Mouse (Mus musculus): ENCODE data around the gene Myo16. TPM values are rescaled to one million over a fixed set of nuclear protein-coding genes. Genes with fewer than 3 reads are reported as not detected.

Gene Myo16
- polyA plus RNA-seq, 1 experiment, result 0.02 TPM

DNA sequence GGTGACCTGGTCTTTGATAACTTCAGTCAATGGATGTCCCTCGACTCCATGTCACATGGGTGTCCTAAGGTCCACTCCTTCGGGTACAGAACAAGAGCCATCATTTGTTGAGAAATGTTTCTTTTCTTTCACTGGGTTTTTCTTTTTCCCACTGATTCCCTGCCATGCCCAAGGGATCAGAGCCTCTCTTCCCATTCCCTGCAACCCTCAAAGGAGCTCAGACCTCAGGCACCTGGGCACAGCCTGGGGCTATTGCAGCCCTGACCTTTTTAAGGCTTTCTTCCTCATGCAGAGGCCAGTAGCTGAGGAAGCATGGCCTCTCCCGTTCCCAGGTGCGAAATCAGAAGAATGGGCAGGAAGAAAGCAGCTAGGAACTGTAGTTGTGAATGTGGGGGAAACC lies 23.4 kb downstream of the Myo16 start:
- H3K79me2 ChIP-seq (ENCODE audit: control insufficient read depth, insufficient read depth), result no peaks in the 10 kb centered on the region
- H3K36me3 ChIP-seq (ENCODE audit: control insufficient read depth, insufficient read depth), result no peaks in the 10 kb centered on the region
- no peak overlapping the region for H3K4me3 ChIP-seq (ENCODE audit: insufficient read depth, poor library complexity, severe bottlenecking)
- no peak overlapping the region for H3ac ChIP-seq (ENCODE audit: control insufficient read depth, insufficient read length, low read depth)
- no peaks in the 10 kb centered on the region for H3K27me3 ChIP-seq (ENCODE audit: control insufficient read depth, insufficient read depth, insufficient read length)
- H3K79me3 ChIP-seq (ENCODE audit: low read depth), result no peaks in the 10 kb centered on the region
- no peak for TF ChIP-seq FOSL1 (IDR thresholded peaks at IDR 0.05; ENCODE audit: insufficient read depth, low read length, poor library complexity, severe bottlenecking)
- TF ChIP-seq MAX (IDR thresholded peaks at IDR 0.05), result no peak

DNA sequence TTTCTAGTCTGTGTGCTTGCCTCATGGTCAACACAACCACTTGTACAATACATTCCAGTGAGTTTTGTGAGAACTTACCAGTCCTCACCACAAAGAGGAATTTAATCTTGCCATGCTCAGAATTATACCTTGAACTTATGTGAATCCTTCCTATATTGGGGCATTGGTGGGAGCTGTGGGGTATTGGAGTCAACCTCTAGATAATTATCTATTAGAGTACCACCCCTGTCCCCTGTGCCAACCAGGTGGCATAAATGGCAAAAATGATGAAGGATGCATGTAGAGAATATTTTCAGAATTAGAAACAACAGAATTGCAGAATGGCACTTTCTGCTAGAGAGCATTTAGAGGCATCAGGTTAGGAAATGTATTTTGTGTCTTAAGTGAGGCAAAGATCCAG lies 25.3 kb downstream of the Myo16 start:
- no peaks in the 10 kb centered on the region for H3K27me3 ChIP-seq (ENCODE audit: control insufficient read depth, insufficient read depth, insufficient read length)
- no peak overlapping the region for H3ac ChIP-seq (ENCODE audit: control insufficient read depth, insufficient read length, low read depth)
- H3K79me3 ChIP-seq (ENCODE audit: low read depth), result no peaks in the 10 kb centered on the region
- H3K79me2 ChIP-seq (ENCODE audit: control insufficient read depth, insufficient read depth), result no peaks in the 10 kb centered on the region
- no peak overlapping the region for H3K4me3 ChIP-seq (ENCODE audit: insufficient read depth, poor library complexity, severe bottlenecking)
- no peaks in the 10 kb centered on the region for H3K36me3 ChIP-seq (ENCODE audit: control insufficient read depth, insufficient read depth)
- TF ChIP-seq MAX (IDR thresholded peaks at IDR 0.05) (no peak), USF1 (IDR thresholded peaks at IDR 0.05; ENCODE audit: low read depth) (no peak), CTCF (IDR thresholded peaks at IDR 0.05; ENCODE audit: control insufficient read depth, insufficient read depth, insufficient read length) (no peak), CEBPB (IDR thresholded peaks at IDR 0.05; ENCODE audit: low read depth) (no peak), FOSL1 (IDR thresholded peaks at IDR 0.05; ENCODE audit: insufficient read depth, low read length, poor library complexity, severe bottlenecking) (no peak), MYOD1 (IDR thresholded peaks at IDR 0.05; ENCODE audit: control insufficient read depth, insufficient read length, low read depth) (no peak)

DNA sequence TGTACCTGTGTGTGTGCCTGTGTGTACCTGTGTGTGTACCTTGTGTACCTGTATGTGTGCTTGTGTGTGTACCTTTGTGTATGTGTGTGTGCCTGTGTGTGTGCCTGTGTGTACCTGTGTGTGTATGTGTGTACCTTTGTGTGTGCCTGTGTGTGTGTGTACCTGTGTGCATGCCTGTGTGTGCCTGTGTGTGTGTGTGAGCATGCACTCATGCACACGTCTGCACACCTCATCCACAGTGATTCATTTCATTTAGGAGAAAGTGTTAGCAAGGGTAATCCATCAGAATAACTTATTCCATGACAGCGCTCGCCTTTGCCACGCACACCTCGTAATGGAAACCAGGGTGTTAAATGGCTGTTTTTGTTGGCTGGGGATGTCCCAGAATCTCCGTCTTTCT lies 36.9 kb downstream of the Myo16 start:
- no peaks in the 10 kb centered on the region for H3K36me3 ChIP-seq (ENCODE audit: control insufficient read depth, insufficient read depth)
- TF ChIP-seq MAX (IDR thresholded peaks at IDR 0.05) (no peak), CEBPB (IDR thresholded peaks at IDR 0.05; ENCODE audit: low read depth) (no peak)
- H3K4me3 ChIP-seq (ENCODE audit: insufficient read depth, poor library complexity, severe bottlenecking), result no peak overlapping the region

DNA sequence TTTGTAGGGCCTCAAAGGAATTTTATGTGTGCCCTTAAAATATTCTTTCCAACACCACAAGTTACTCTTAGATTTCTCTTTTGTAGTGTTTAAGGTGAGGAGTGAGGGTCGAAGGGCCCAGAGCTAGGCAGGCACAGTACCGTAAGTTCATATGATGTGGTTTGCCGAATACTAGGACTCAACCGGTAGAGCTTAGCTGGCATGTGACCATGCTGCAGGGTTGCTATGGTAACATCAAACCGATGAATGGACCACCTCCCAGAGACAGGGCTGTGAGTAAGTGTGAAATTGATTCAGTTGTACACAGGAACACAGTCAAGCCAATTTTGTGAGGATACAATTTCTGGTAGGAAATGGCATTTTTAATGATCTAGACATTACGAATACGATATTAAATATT lies 44.5 kb downstream of the Myo16 start:
- Histone ChIP-seq H3K79me2 (ENCODE audit: control insufficient read depth, insufficient read depth) (no peaks in the 10 kb centered on the region), H3K79me3 (ENCODE audit: low read depth) (no peaks in the 10 kb centered on the region), H3K4me3 (ENCODE audit: insufficient read depth, poor library complexity, severe bottlenecking) (no peak overlapping the region), H3K27me3 (ENCODE audit: control insufficient read depth, insufficient read depth, insufficient read length) (no peaks in the 10 kb centered on the region), H3ac (ENCODE audit: control insufficient read depth, insufficient read length, low read depth) (no peak overlapping the region), H3K36me3 (ENCODE audit: control insufficient read depth, insufficient read depth) (no peaks in the 10 kb centered on the region)
- TF ChIP-seq FOSL1 (IDR thresholded peaks at IDR 0.05; ENCODE audit: insufficient read depth, low read length, poor library complexity, severe bottlenecking), result no peak
- TF ChIP-seq MAX (IDR thresholded peaks at IDR 0.05), result no peak
- no peak for TF ChIP-seq CEBPB (IDR thresholded peaks at IDR 0.05; ENCODE audit: low read depth)
- TF ChIP-seq USF1 (IDR thresholded peaks at IDR 0.05; ENCODE audit: low read depth), result no peak
- TF ChIP-seq MYOD1 (IDR thresholded peaks at IDR 0.05; ENCODE audit: control insufficient read depth, insufficient read length, low read depth), result no peak
- TF ChIP-seq CTCF (IDR thresholded peaks at IDR 0.05; ENCODE audit: control insufficient read depth, insufficient read depth, insufficient read length), result no peak
- TF ChIP-seq MYOG (IDR thresholded peaks at IDR 0.05; ENCODE audit: control insufficient read depth, extremely low read depth, insufficient read length), result no peak

More for the DNA sequence above, 36.9 kb downstream of the Myo16 start:
- Histone ChIP-seq H3ac (ENCODE audit: control insufficient read depth, insufficient read length, low read depth) (no peak overlapping the region), H3K27me3 (ENCODE audit: control insufficient read depth, insufficient read depth, insufficient read length) (no peaks in the 10 kb centered on the region), H3K79me2 (ENCODE audit: control insufficient read depth, insufficient read depth) (no peaks in the 10 kb centered on the region), H3K79me3 (ENCODE audit: low read depth) (no peaks in the 10 kb centered on the region)

DNA sequence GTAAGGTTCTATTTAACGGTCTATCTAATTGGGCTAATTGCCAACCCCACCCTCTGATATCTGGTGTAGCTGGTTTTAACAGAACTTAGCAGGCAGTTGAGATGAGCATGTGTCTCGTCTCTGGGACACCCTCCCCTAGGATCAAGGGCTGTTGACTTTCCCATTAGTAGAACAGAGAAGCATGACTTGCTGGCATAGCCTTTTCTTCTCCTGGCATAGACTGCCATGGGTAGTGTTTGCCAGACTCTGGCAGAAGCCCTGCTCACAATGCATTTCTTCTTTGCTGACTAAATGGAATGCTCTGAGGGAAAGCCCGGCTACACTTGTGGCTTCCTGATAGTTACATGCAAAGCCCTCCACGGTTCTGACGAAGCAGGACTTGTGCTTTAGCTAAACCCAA lies 45.6 kb downstream of the Myo16 start:
- Histone ChIP-seq H3K79me2 (ENCODE audit: control insufficient read depth, insufficient read depth) (no peaks in the 10 kb centered on the region), H3K27me3 (ENCODE audit: control insufficient read depth, insufficient read depth, insufficient read length) (no peaks in the 10 kb centered on the region), H3K4me3 (ENCODE audit: insufficient read depth, poor library complexity, severe bottlenecking) (no peak overlapping the region), H3ac (ENCODE audit: control insufficient read depth, insufficient read length, low read depth) (no peak overlapping the region), H3K79me3 (ENCODE audit: low read depth) (no peaks in the 10 kb centered on the region), H3K36me3 (ENCODE audit: control insufficient read depth, insufficient read depth) (no peaks in the 10 kb centered on the region)
- TF ChIP-seq CEBPB (IDR thresholded peaks at IDR 0.05; ENCODE audit: low read depth) (no peak), FOSL1 (IDR thresholded peaks at IDR 0.05; ENCODE audit: insufficient read depth, low read length, poor library complexity, severe bottlenecking) (no peak), CTCF (IDR thresholded peaks at IDR 0.05; ENCODE audit: control insufficient read depth, insufficient read depth, insufficient read length) (no peak), MYOG (IDR thresholded peaks at IDR 0.05; ENCODE audit: control insufficient read depth, extremely low read depth, insufficient read length) (no peak), MAX (IDR thresholded peaks at IDR 0.05) (no peak), MYOD1 (IDR thresholded peaks at IDR 0.05; ENCODE audit: control insufficient read depth, insufficient read length, low read depth) (no peak), USF1 (IDR thresholded peaks at IDR 0.05; ENCODE audit: low read depth) (no peak)

DNA sequence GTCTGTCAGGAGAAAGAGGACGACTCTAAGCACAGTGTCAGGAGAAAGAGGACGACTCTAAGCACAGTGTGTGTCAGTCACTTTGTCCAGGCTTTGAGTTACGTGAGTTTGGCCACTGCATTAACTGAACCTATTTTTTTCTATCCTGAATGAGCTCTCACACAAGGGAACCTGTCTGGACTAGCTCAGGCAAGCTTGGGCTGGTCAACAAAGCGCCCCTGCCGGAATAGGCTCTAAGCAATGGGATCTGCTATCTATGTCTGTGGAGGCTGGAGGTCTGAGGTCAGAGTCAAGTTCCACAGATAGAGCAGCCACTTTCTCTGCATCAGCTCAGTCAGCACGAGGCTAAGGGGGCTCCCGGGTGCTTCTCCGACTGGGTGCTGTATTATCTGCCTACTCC lies 46.3 kb downstream of the Myo16 start:
- no peaks in the 10 kb centered on the region for H3K36me3 ChIP-seq (ENCODE audit: control insufficient read depth, insufficient read depth)
- H3K4me3 ChIP-seq (ENCODE audit: insufficient read depth, poor library complexity, severe bottlenecking), result no peak overlapping the region
- H3K27me3 ChIP-seq (ENCODE audit: control insufficient read depth, insufficient read depth, insufficient read length), result no peaks in the 10 kb centered on the region
- no peaks in the 10 kb centered on the region for H3K79me2 ChIP-seq (ENCODE audit: control insufficient read depth, insufficient read depth)
- no peaks in the 10 kb centered on the region for H3K79me3 ChIP-seq (ENCODE audit: low read depth)
- no peak overlapping the region for H3ac ChIP-seq (ENCODE audit: control insufficient read depth, insufficient read length, low read depth)
- TF ChIP-seq MYOD1 (IDR thresholded peaks at IDR 0.05; ENCODE audit: control insufficient read depth, insufficient read length, low read depth) (no peak), USF1 (IDR thresholded peaks at IDR 0.05; ENCODE audit: low read depth) (no peak), CEBPB (IDR thresholded peaks at IDR 0.05; ENCODE audit: low read depth) (no peak), MYOG (IDR thresholded peaks at IDR 0.05; ENCODE audit: control insufficient read depth, extremely low read depth, insufficient read length) (no peak), MAX (IDR thresholded peaks at IDR 0.05) (no peak), CTCF (IDR thresholded peaks at IDR 0.05; ENCODE audit: control insufficient read depth, insufficient read depth, insufficient read length) (no peak), FOSL1 (IDR thresholded peaks at IDR 0.05; ENCODE audit: insufficient read depth, low read length, poor library complexity, severe bottlenecking) (no peak)

Measured in C2C12 (cell line).